Mouse (Mus musculus) CH12.LX (cell line): ENCODE results near the gene Rab43. TPM values are rescaled to one million over a fixed set of nuclear protein-coding genes. Genes with fewer than 3 reads are reported as not detected.

ENCODE experiments used
- DNase-seq: peaks from one replicate; pipeline ENCODE4 v3.0.0-alpha.2; 2013; ENCODE audit errors: extremely low read depth
- H3K27ac ChIP-seq: 2 replicates; pipeline ENCODE4 v1.5.1; 2012; ENCODE audit warnings: low read depth, mild to moderate bottlenecking, control low read depth, moderate library complexity; ENCODE audit not compliant: insufficient read depth
- H3K27me3 ChIP-seq: replicated peaks from 2 replicates; pipeline ENCODE3; 2012; ENCODE audit warnings: inconsistent platforms
- H3K36me3 ChIP-seq, 2 experiments: replicated peaks in 1 of 2; 2 replicates each; pipeline versions ENCODE3 to v1.6.1; 2012; ENCODE audit warnings: inconsistent platforms in 1 of 2, low read length in 1 of 2, mild to moderate bottlenecking in 1 of 2, mixed read lengths in 1 of 2, moderate library complexity in 1 of 2; ENCODE audit not compliant: control insufficient read depth in 1 of 2, insufficient read depth in 1 of 2
- H3K4me1 ChIP-seq, 2 experiments: 2 replicates each; pipeline ENCODE4 v1.6.1; 2012; ENCODE audit warnings: inconsistent platforms in 1 of 2, moderate library complexity in 1 of 2; ENCODE audit not compliant: insufficient read depth in 2 of 2, control insufficient read depth in 1 of 2
- H3K4me2 ChIP-seq: 2 replicates; pipeline ENCODE4 v1.6.1; 2012; ENCODE audit warnings: low read depth, mild to moderate bottlenecking, control low read depth; ENCODE audit not compliant: poor library complexity, insufficient read depth, severe bottlenecking
- H3K4me3 ChIP-seq, 3 experiments: fragments of 150-350 bp in 1 of 3; sonication (generic) in 1 of 3; replicated peaks in 1 of 3; 2 replicates each; pipeline versions ENCODE3 to v1.5.1; 2011 to 2012; ENCODE audit warnings: low read depth in 2 of 3, low read length in 2 of 3, mild to moderate bottlenecking in 2 of 3, moderate library complexity in 2 of 3, control low read depth in 1 of 3, improper control_type of control experiment in 1 of 3, inconsistent platforms in 1 of 3, mixed read lengths in 1 of 3; ENCODE audit not compliant: poor library complexity in 1 of 3
- H3K79me2 ChIP-seq: replicated peaks from 2 replicates; pipeline ENCODE4 v1.6.1; 2012; ENCODE audit warnings: mild to moderate bottlenecking, moderate library complexity; ENCODE audit not compliant: control insufficient read depth, poor library complexity, insufficient read depth, severe bottlenecking; ENCODE audit errors: extremely low read depth
- H3K9ac ChIP-seq: 2 replicates; pipeline ENCODE4 v1.6.1; 2012; ENCODE audit warnings: low read depth, mild to moderate bottlenecking, control low read depth, moderate library complexity; ENCODE audit not compliant: insufficient read depth
- H3K9me3 ChIP-seq: replicated peaks from 2 replicates; pipeline ENCODE3; 2012; ENCODE audit warnings: low read length, inconsistent platforms, mixed read lengths
- BHLHE40 ChIP-seq: IDR thresholded peaks from 2 replicates; pipeline ENCODE4 v1.6.1; 2011; ENCODE audit warnings: mild to moderate bottlenecking, low read depth, low read length, improper control_type of control experiment
- ELF1 ChIP-seq: IDR thresholded peaks from 2 replicates; pipeline ENCODE4 v1.6.1; 2014; ENCODE audit warnings: low read depth, mild to moderate bottlenecking, inconsistent platforms, low read length, improper control_type of control experiment
- EP300 ChIP-seq: IDR thresholded peaks from 2 replicates; pipeline ENCODE4 v1.6.1; 2011; ENCODE audit warnings: low read length, improper control_type of control experiment
- GABPA ChIP-seq: IDR thresholded peaks from 2 replicates; pipeline ENCODE4 v1.6.1; 2012; ENCODE audit warnings: low read depth, low read length, improper control_type of control experiment, inconsistent platforms; ENCODE audit not compliant: insufficient replicate concordance
- IRF4 ChIP-seq: IDR thresholded peaks from 2 replicates; pipeline ENCODE4 v1.6.1; 2014; ENCODE audit warnings: low read depth, mild to moderate bottlenecking, inconsistent platforms, low read length, improper control_type of control experiment
- JUN ChIP-seq: IDR thresholded peaks from 2 replicates; pipeline ENCODE4 v1.6.1; 2011; ENCODE audit warnings: low read depth, mild to moderate bottlenecking, low read length, improper control_type of control experiment, moderate library complexity; ENCODE audit not compliant: insufficient read depth
- JUND ChIP-seq: conservative IDR thresholded peaks from 2 replicates; pipeline ENCODE4 v1.6.1; 2011; ENCODE audit warnings: low read depth, low read length, improper control_type of control experiment
- MAZ ChIP-seq: IDR thresholded peaks from 2 replicates; pipeline ENCODE4 v1.6.1; 2012; ENCODE audit warnings: low read depth, mild to moderate bottlenecking, inconsistent platforms, low read length, improper control_type of control experiment, moderate library complexity
- MYC ChIP-seq: IDR thresholded peaks from 2 replicates; pipeline ENCODE4 v1.6.1; 2011; ENCODE audit warnings: low read depth, mild to moderate bottlenecking, improper control_type of control experiment, low read length
- NELFE ChIP-seq: IDR thresholded peaks from 2 replicates; pipeline ENCODE4 v1.6.1; 2011; ENCODE audit warnings: low read depth, low read length, improper control_type of control experiment
- PAX5 ChIP-seq: IDR thresholded peaks from 2 replicates; pipeline ENCODE4 v1.6.1; 2012; ENCODE audit warnings: low read length, inconsistent platforms, mixed read lengths
- RCOR1 ChIP-seq: conservative IDR thresholded peaks from 2 replicates; pipeline ENCODE4 v1.6.1; 2012; ENCODE audit warnings: low read depth, mild to moderate bottlenecking, inconsistent platforms, low read length, improper control_type of control experiment
- TCF12 ChIP-seq: IDR thresholded peaks from 2 replicates; pipeline ENCODE4 v1.6.1; 2014; ENCODE audit warnings: low read depth, mild to moderate bottlenecking, inconsistent platforms, low read length, improper control_type of control experiment
- USF2 ChIP-seq: conservative IDR thresholded peaks from 2 replicates; pipeline ENCODE4 v1.6.1; 2011; ENCODE audit warnings: low read depth, low read length, improper control_type of control experiment
- ZC3H11A ChIP-seq: IDR thresholded peaks from 2 replicates; pipeline ENCODE4 v1.6.1; 2012; ENCODE audit warnings: low read depth, mild to moderate bottlenecking, inconsistent platforms, low read length, improper control_type of control experiment
- ZKSCAN1 ChIP-seq: IDR thresholded peaks from 2 replicates; pipeline ENCODE4 v1.6.1; 2012; ENCODE audit warnings: low read depth, inconsistent platforms, low read length, improper control_type of control experiment, borderline replicate concordance
- ZMIZ1 ChIP-seq: IDR thresholded peaks from 2 replicates; pipeline ENCODE4 v1.6.1; 2012; ENCODE audit warnings: low read depth, mild to moderate bottlenecking, inconsistent platforms, low read length, improper control_type of control experiment
- dilution Hi-C: fragments of 300-500 bp; cut with MboI; formaldehyde crosslinking; loops from 2 replicates; pipeline ENCODE4 v1.14.3; 2020; ENCODE audit warnings: low sequenced_read_pairs; ENCODE audit not compliant: extremely low pct_unique_long_range_greater_than_20kb, extremely low pct_ligation_motif_present
- in situ Hi-C: fragments of 300-500 bp; cut with MboI; formaldehyde crosslinking; loops from 3 replicates; pipeline ENCODE4 v1.14.3; 2019; ENCODE audit warnings: low sequenced_read_pairs, low pct_ligation_motif_present, low pct_unique_long_range_greater_than_20kb, mixed read lengths
- polyA plus RNA-seq: library from polyadenylated mRNA; unstranded; fragments of >175 nt; gene quantifications from 2 replicates; pipeline ENCODE4 v1.2.1, GENCODE M21; 2012; ENCODE audit warnings: low read depth; ENCODE audit not compliant: insufficient read length
- total RNA-seq, 2 experiments: library from RNA; depleted of rRNA; stranded (reverse); fragments of 300-350 nt in 1 of 2; fragments of >200 nt in 1 of 2; gene quantifications; 2 replicates each; pipeline ENCODE4 v1.2.3; 2012 to 2014

Rab43 gene
- total and polyA plus RNA-seq, 3 experiments, result 4.3 to 23.4 (median 10.3) TPM

GRCm38 (mm10) chr6:87802462-87802861, 9.5 kb downstream of the Rab43 start:
- no peak for TF ChIP-seq EP300
- TF ChIP-seq GABPA, result no peak
- no peak for TF ChIP-seq JUN
- H3K4me1 ChIP-seq, result peaks cover 6 to 34% of the 10 kb centered on the region in 2 experiments
- in situ Hi-C loops (no loop called here), dilution Hi-C loops (no loop called here)
- DNase-seq, result no peak
- no peak overlapping the region for H3K27ac ChIP-seq
- no peak overlapping the region for H3K9ac ChIP-seq
- no peaks in the 10 kb centered on the region for H3K27me3 ChIP-seq
- H3K4me3 ChIP-seq, result no peak overlapping the region
- H3K4me2 ChIP-seq, result no peak overlapping the region
- H3K36me3 ChIP-seq, result peaks cover 6 to 59% of the 10 kb centered on the region in 2 experiments
- no peaks in the 10 kb centered on the region for H3K9me3 ChIP-seq
- peaks cover 12% of the 10 kb centered on the region for H3K79me2 ChIP-seq

- Histone ChIP-seq H3K4me3 (no peak overlapping the region), H3K4me2 (no peak overlapping the region), H3K79me2 (peaks cover under 1% of the 10 kb centered on the region; the same call in 1 of the 2 replicates), H3K4me1 (peaks cover 0 to 11% of the 10 kb centered on the region in 2 experiments; a peak in 2 of 4 replicates), H3K27ac (no peak overlapping the region), H3K9me3 (no peaks in the 10 kb centered on the region), H3K36me3 (peaks cover 11 to 58% of the 10 kb centered on the region in 2 experiments), H3K9ac (no peak overlapping the region), H3K27me3 (no peaks in the 10 kb centered on the region)
- DNase-seq, result no peak
- in situ Hi-C loops, result no loop called here
- dilution Hi-C loops, result no loop called here
- no peak for TF ChIP-seq USF2
- no peak for TF ChIP-seq PAX5
- TF ChIP-seq MAZ, result no peak
- TF ChIP-seq IRF4, result no peak
- TF ChIP-seq JUND, result no peak
- TF ChIP-seq MYC, result no peak
- no peak for TF ChIP-seq ZKSCAN1
- no peak for TF ChIP-seq BHLHE40
- no peak for TF ChIP-seq ZMIZ1
- no peak for TF ChIP-seq TCF12
- TF ChIP-seq RCOR1, result no peak
- TF ChIP-seq ZC3H11A, result no peak
- TF ChIP-seq ELF1, result no peak
- TF ChIP-seq NELFE, result no peak
Observed at GRCm38 (mm10) chr6:87799576-87799975, 12.4 kb downstream of the Rab43 start.
